Mouse (Mus musculus) embryo, embryonic 9.5 days (tissue): ENCODE measurements around the gene Galnt4.
A peak's percentile ranks its signal among the peaks of the same experiment; 100 is the strongest.
"Not testable (repeated sequence)": the region's sequence is repeated elsewhere in the genome, so short reads cannot be mapped to it uniquely, and the experiment has no call there.

Experiments used
- DNase-seq: peaks from one replicate; pipeline ENCODE4 v3.0.0-alpha.2; 2017; ENCODE audit errors: extremely low spot score

Galnt4 gene

DNA sequence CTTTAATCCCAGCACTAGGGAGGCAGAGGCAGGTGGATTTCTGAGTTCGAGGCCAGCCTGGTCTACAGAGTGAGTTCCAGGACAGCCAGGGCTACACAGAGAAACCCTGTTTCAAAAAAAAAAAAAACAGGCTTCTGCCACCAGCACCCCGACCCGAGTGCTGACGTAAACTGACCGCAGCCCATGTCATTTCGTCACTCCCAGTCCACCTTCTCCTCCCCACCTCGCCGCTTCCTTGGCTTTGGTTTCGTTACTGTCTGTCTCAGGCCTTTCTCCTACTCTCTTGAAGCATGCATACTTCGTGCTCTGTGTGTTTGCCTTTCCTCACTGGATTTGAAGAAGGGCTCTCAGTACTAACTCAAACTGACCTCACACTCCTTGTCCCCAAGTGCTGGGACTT is 49.7 kb downstream of the Galnt4 start:
- DNase-seq = not testable (repeated sequence)

DNA sequence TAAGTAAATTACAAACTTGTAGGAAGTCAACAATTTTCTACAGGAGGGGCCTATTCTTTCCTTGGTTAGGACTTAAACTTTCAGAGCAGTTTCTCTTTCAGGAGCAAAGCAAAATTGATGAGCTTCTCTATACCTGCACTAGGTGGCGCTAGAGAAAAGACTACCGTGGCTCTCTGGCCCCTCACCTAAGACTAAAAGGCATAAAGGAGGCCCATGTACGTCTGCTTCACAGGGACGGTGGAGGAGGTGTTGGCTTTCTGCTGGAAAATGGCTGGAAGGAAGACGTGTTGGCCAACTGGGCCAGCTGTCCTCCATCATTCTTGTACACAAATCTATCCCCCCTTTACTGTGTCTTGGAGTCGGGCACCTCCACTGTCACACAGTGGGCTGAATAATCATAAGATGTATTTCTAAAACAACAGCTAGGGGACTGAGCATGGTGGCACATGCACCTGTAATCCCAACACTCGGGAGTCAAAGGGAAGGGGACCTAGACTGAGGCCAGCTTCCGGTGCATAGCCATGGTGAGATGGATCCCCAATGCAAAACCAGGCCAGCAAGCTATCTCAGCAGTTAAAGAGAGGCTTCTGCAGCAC is 54.1 kb downstream of the Galnt4 start:
- DNase-seq = peak; percentile 40
